Mouse (Mus musculus) right cerebral cortex, postnatal 25 days (tissue): Measurements from ENCODE around the gene Cd34.

Source experiments
- DNase-seq: peaks from one replicate; pipeline ENCODE4 v3.0.0; 2022

Gene Cd34

DNA sequence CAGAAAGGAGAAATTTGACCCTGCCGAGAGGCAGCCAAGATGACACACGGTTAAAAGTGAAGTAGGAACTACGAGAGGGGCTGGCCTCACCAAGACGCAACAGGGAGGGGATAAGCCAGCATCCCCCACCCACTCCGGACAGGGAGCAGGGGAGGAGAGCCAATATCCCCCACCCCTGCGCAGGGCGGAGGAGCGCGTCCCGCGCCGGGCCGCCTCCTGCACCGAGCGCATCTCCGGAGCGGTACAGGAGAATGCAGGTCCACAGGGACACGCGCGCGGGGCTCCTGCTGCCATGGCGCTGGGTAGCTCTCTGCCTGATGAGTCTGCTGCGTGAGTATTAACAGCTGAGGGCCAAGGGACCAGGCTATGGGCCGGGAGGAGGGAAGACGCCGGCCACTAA, at the start of gene Cd34:
TSS of gene Cd34 (plus strand) at position 105 of the 400 bp plus-strand sequence.
- peak; percentile 59 for DNase-seq

GRCm38 (mm10) chr1:194894513-194894912, 44.1 kb upstream of the Cd34 start:
- DNase-seq: no peak

- DNase-seq: no peak
Measured at GRCm38 (mm10) chr1:194895287-194895686, 43.3 kb upstream of the Cd34 start.

DNA sequence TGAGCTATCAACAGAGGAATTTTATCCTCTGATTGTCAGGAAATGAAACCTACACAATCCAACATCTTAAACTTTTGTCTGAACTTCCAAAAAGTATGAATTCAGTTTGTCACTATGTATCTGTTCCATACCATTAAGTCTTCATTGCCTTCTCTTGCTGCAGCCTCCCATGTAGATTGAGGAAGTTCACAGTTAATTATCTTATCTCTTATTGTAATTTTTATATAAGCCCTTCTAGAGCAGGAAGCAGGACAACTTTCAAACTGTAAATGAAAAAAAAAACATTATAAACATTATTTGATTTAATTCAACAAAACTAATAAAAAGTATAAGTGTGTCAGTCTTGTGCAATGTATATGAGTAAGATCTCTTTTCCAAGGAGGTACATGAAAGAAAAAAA, 37.5 kb upstream of the Cd34 start:
- DNase-seq: no peak

- DNase-seq: no peak
Measured at GRCm38 (mm10) chr1:194901826-194902225, 36.8 kb upstream of the Cd34 start.

- no peak for DNase-seq
Measured at GRCm38 (mm10) chr1:194908956-194909355, 29.7 kb upstream of the Cd34 start.

- DNase-seq: no peak
Measured at GRCm38 (mm10) chr1:194925753-194926350, 12.8 kb upstream of the Cd34 start.

DNA sequence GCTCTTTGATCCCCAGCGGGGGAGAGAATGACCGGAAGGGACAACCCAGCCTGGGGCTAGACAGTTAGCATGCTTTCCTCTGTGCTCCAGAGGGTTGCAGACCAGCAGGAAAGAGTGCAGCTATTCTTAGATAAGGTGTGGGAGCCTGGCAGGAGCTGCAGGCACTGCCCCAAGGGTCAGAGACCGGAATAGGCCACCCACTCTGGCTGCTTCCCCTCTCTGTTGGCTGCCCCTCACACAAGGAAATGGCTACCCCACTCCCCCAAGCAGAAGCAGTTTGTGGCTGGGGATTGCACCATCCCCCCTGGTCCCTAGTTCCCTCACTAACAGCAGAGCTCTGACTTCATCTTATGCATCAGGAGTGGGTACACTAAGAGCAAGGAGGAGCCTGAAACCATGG, 10.7 kb upstream of the Cd34 start:
- DNase-seq: no peak

- DNase-seq: no peak
Measured at GRCm38 (mm10) chr1:194929275-194929971, 9.2 kb upstream of the Cd34 start.

GRCm38 (mm10) chr1:194929972-194930355, 8.7 kb upstream of the Cd34 start:
- no peak for DNase-seq

GRCm38 (mm10) chr1:194930706-194931105, 7.9 kb upstream of the Cd34 start:
- DNase-seq: no peak

GRCm38 (mm10) chr1:194935351-194935750, 3.3 kb upstream of the Cd34 start:
- no peak for DNase-seq

DNA sequence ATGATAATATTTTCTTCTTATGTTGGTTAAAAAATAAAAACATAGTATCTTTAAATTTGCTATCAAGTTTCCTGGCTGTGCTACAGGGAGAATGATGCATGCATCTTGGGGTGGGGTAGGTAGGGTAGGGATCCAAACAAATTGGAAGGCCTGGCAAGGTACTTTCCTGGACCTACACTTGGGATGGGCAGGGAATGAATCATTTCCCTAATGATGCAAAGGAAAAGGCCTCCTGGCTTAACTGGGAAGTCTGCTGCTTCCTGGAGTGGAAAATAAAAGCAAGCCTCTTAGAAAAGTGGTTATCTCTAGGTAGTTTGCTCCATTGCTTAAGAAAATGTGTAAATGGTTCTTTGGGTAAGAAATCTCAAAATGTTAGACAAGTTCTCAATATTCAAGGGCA, 2.9 kb downstream of the Cd34 start:
- DNase-seq: no peak

DNA sequence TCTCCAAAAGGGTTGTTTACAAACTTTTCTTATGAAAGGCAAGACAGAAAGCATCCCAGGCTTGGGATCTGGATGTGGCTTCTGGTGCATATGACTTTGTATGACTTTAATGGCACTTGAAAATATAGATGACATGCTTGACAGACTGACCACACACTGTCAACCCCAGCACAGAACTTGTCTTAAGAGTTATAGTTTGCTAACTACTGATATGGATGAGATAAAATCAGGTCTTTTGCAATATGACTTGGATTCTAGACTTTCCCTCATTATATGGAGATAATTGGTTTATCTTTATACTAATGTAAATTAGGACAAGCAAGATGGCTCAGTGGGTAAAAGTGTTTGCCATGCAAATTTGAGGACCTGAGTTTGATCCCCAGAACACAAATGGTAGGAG, 4.3 kb downstream of the Cd34 start:
- DNase-seq: no peak

GRCm38 (mm10) chr1:194943485-194943884, 4.9 kb downstream of the Cd34 start:
- no peak for DNase-seq

GRCm38 (mm10) chr1:194945382-194945781, 6.8 kb downstream of the Cd34 start:
- peak; percentile 35 for DNase-seq

DNA sequence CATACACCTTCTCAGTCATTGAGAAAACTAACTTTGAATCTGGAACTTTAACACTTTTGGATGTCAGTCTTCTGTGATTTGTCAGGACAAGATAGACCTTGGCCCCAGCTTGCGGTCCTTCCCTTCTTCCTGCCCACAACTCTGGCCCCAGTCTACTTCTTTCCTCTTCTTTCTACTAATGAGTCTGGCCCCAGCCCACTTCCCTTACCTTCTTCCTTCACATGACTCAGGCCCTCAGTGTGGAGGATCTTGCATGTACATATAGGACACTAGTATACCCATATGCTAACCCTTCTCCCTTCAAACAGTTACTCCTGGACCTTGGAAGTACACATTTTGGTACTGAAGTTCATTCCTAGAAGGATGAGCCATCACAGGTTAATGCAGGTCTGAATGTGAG, 7.8 kb downstream of the Cd34 start:
- DNase-seq: no peak

- no peak for DNase-seq
Measured at GRCm38 (mm10) chr1:194950913-194951312, 12.3 kb downstream of the Cd34 start.

- DNase-seq: no peak
Measured at GRCm38 (mm10) chr1:194952891-194953290, 14.3 kb downstream of the Cd34 start.

GRCm38 (mm10) chr1:194954694-194955093, 16.1 kb downstream of the Cd34 start:
- DNase-seq: no peak

- DNase-seq: no peak
Measured at GRCm38 (mm10) chr1:194955749-194956148, 17.1 kb downstream of the Cd34 start.

DNA sequence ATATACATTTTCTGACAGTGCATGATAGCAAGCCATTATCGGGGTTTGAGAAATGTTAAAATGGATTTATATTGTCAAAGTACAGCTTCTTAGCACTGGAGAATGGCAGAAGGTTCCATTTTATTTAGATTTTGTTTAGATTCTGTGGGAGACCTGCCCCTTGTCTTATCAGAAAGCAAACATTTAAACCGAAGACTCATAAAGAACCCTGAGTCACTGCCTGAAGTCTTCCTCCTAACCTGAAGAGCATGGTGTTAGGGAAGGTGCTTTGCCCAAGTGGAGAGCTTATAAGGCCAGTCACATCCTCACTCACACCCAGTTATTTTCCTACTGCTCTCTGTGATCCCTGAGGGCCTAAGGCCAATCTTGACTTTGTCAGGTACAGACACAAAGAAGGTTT, 18.4 kb downstream of the Cd34 start:
- DNase-seq: no peak

DNA sequence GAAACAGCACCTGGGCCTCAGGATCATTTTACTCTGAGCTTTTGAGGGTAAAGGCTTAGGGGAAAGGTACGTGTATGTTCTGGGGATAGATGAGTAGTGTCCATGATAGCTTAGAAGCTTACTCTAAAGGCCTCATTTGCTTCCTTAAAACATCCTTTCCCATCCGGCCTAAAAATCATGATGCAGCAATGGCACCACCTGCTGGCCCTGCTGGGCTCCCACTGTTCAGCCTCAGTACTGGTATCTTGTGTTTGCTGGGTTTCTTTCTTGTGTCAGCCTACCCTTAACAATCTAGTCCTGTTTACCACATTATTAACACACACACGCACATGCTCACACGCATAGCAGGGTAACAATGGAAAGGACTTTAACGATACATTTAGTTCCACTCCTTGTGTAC, 23.6 kb downstream of the Cd34 start:
- DNase-seq: peak; percentile 75

GRCm38 (mm10) chr1:194962712-194963111, 24.1 kb downstream of the Cd34 start:
- no peak for DNase-seq

- DNase-seq: peak; percentile 44
Measured at GRCm38 (mm10) chr1:194971980-194972379, 33.4 kb downstream of the Cd34 start.
